Mouse (Mus musculus) liver, embryonic 14.5 days (tissue): ENCODE measurements around the gene Popdc2.

ENCODE experiments used
- CTCF ChIP-seq: IDR thresholded peaks from 2 replicates; pipeline ENCODE4 v1.5.1; 2016; ENCODE audit warnings: antibody characterized with exemption, low read depth, control low read depth
- EP300 ChIP-seq: IDR thresholded peaks from 2 replicates; pipeline ENCODE4 v1.6.1; 2016; ENCODE audit warnings: antibody characterized with exemption, low read depth

DNA sequence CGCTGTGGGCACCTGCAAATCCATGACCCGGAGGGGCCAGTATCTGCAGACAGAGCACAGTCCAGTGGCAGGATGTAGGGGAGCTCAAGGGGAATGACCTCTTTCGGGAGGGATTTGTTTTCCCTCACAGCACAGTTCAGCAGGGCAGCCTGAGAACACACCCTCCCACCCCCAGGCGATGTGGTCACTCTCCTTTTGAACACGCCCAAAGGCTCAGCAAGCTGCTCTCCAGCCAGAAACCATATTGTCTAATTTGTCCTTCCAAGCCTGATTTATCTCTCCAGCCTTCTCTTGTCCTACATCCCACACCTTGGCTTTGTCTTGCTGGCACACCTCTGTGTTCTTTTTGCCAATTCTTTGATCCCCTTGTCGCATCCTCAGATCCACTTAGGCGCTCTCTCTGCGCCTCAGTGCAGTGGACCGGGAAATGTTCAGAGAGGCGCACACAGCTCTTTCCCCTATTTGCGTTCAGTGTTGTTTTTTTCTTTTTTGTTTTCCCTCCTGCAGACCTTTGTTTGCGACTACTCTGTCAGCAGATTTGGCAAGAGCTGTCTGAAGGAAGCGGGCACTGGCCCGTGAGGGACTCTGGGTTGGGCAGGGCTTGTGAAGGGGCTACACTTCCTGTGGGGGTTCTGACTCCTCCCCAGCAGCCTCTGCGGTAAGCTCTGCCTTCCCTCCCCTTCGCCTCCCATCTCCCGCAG is 37.7 kb downstream of the Popdc2 start:
- TF ChIP-seq CTCF = no peak
- no peak for TF ChIP-seq EP300
